Mouse (Mus musculus): Measurements from ENCODE around the gene Fscn2. TPM values are rescaled to one million over a fixed set of nuclear protein-coding genes. Genes with fewer than 3 reads are reported as not detected.
A peak's percentile ranks its signal among the peaks of the same experiment; 100 is the strongest.

The Fscn2 gene
- polyA plus RNA-seq, 1 experiment from 2014 or later: 1.3 TPM

- H3K9me3 ChIP-seq (replicated peaks; ENCODE audit: low read length): no peaks in the 10 kb centered on the region
- no peak for TF ChIP-seq CTCF (IDR thresholded peaks at IDR 0.05; ENCODE audit: low read depth)
- 55% methylated on average over 13 of the region's 13 CpGs for WGBS
- no peaks in the 10 kb centered on the region for H3K27me3 ChIP-seq (ENCODE audit: insufficient read depth, low read length)
- no peaks in the 10 kb centered on the region for H3K36me3 ChIP-seq (ENCODE audit: insufficient read depth, low read length)
- H3K27ac ChIP-seq: peak overlapping the region; percentile 100
- H3K4me1 ChIP-seq (replicated peaks; ENCODE audit: insufficient read depth, low read length): peaks cover 4% of the 10 kb centered on the region
- H3K9ac ChIP-seq (ENCODE audit: low read depth, low read length): no peak overlapping the region
- peak; percentile 65 for DNase-seq (ENCODE audit: low spot score)
- H3K4me2 ChIP-seq (ENCODE audit: low read length): no peak overlapping the region
- ATAC-seq (replicated peaks; ENCODE audit: low FRiP score, low read depth): no peak
- H3K4me3 ChIP-seq (replicated peaks; ENCODE audit: low read depth, low read length): no peak overlapping the region
Measured at GRCm38 (mm10) chr11:120352571-120353290, 8.6 kb upstream of the Fscn2 start.

GRCm38 (mm10) chr11:120353500-120354303, 7.6 kb upstream of the Fscn2 start:
- peak; percentile 34 for ATAC-seq (replicated peaks; ENCODE audit: low FRiP score, low read depth)
- peak overlapping the region; percentile 19; the same call in 1 of the 2 replicates for H3K4me2 ChIP-seq (ENCODE audit: low read length)
- H3K9ac ChIP-seq (ENCODE audit: low read depth, low read length): 0 out of 2 replicates have a peak overlapping the region, but pooled peaks have one; percentile 1
- 23% methylated on average over 26 of the region's 26 CpGs for WGBS
- H3K27me3 ChIP-seq (ENCODE audit: insufficient read depth, low read length): no peaks in the 10 kb centered on the region
- peak overlapping the region; percentile 100; the same call in 1 of the 2 replicates for H3K27ac ChIP-seq
- no peaks in the 10 kb centered on the region for H3K36me3 ChIP-seq (ENCODE audit: insufficient read depth, low read length)
- H3K4me1 ChIP-seq (replicated peaks; ENCODE audit: insufficient read depth, low read length): peaks cover 11% of the 10 kb centered on the region
- H3K4me3 ChIP-seq (replicated peaks; ENCODE audit: low read depth, low read length): no peak overlapping the region
- TF ChIP-seq CTCF (IDR thresholded peaks at IDR 0.05; ENCODE audit: low read depth): peak; percentile 82
- DNase-seq (ENCODE audit: low spot score): peak; percentile 76
- H3K9me3 ChIP-seq (replicated peaks; ENCODE audit: low read length): no peaks in the 10 kb centered on the region

DNA sequence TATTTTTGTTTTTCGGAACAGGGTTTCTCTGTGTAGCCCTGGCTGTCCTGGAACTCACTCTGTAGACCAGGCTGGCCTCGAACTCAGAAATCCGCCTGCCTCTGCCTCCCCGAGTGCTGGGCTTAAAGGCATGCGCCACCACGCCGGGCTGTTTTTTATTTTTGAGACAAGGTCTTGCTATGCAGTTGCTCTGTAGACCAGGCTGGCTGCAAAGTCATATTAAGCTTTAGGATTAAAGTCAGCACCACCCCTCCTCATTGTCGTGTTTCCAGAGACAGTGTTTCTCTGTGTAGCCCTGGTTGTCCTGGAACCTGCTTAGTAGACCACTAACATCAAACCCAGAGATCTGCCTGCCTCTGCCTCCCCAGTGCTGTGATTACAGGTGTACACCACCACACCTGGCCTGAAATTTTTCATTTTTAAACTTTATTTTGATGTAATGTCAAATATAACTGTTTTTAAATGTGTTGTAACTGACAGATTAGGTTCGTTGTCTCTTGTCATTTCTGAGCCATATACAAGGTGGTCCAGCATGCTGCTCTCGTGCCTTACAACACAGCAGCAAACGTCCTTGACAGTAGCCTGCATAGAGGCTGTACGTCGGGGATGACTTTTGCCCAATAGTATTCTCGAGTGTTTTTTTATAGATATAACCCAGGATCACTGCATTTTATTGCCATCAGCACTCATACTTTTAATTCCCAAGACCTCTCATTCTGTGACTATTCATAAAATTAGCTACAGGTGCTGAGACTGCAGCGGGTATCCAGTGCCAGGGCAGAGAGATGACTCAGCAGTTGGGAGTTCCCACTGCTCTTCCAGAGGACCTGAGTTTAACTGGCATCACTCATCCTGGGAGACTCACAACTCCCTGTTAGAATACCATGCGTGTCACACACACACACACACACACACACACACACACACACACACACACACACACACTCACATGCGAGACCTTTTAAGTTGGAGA, 6.7 kb upstream of the Fscn2 start:
- H3K4me2 ChIP-seq (ENCODE audit: low read length): no peak overlapping the region
- H3K4me3 ChIP-seq (replicated peaks; ENCODE audit: low read depth, low read length): no peak overlapping the region
- no peak overlapping the region for H3K9ac ChIP-seq (ENCODE audit: low read depth, low read length)
- no peaks in the 10 kb centered on the region for H3K9me3 ChIP-seq (replicated peaks; ENCODE audit: low read length)
- peaks cover 11% of the 10 kb centered on the region for H3K4me1 ChIP-seq (replicated peaks; ENCODE audit: insufficient read depth, low read length)
- ATAC-seq (replicated peaks; ENCODE audit: low FRiP score, low read depth): no peak
- H3K27ac ChIP-seq: no peak overlapping the region
- WGBS: 83% methylated on average over 16 of the region's 17 CpGs
- DNase-seq (ENCODE audit: low spot score): no peak
- no peaks in the 10 kb centered on the region for H3K36me3 ChIP-seq (ENCODE audit: insufficient read depth, low read length)
- H3K27me3 ChIP-seq (ENCODE audit: insufficient read depth, low read length): no peaks in the 10 kb centered on the region
- no peak for TF ChIP-seq CTCF (IDR thresholded peaks at IDR 0.05; ENCODE audit: low read depth)

- Histone ChIP-seq H3K27ac (no peak overlapping the region), H3K27me3 (ENCODE audit: insufficient read depth, low read length) (no peaks in the 10 kb centered on the region), H3K4me2 (ENCODE audit: low read length) (no peak overlapping the region), H3K36me3 (ENCODE audit: insufficient read depth, low read length) (no peaks in the 10 kb centered on the region), H3K9ac (ENCODE audit: low read depth, low read length) (no peak overlapping the region), H3K4me3 (replicated peaks; ENCODE audit: low read depth, low read length) (no peak overlapping the region), H3K4me1 (replicated peaks; ENCODE audit: insufficient read depth, low read length) (peaks cover 11% of the 10 kb centered on the region), H3K9me3 (replicated peaks; ENCODE audit: low read length) (no peaks in the 10 kb centered on the region)
- DNase-seq (ENCODE audit: low spot score) (peak; percentile 49), ATAC-seq (replicated peaks; ENCODE audit: low FRiP score, low read depth) (no peak)
- 35% methylated on average over 5 of the region's 5 CpGs for WGBS
- TF ChIP-seq CTCF (IDR thresholded peaks at IDR 0.05; ENCODE audit: low read depth): no peak
Measured at GRCm38 (mm10) chr11:120355277-120356039, 5.9 kb upstream of the Fscn2 start.

GRCm38 (mm10) chr11:120356319-120356840, 5.0 kb upstream of the Fscn2 start:
- peaks cover 12% of the 10 kb centered on the region for H3K4me1 ChIP-seq (replicated peaks; ENCODE audit: insufficient read depth, low read length)
- H3K36me3 ChIP-seq (ENCODE audit: insufficient read depth, low read length): no peaks in the 10 kb centered on the region
- DNase-seq (ENCODE audit: low spot score) (no peak), ATAC-seq (replicated peaks; ENCODE audit: low FRiP score, low read depth) (no peak)
- H3K9me3 ChIP-seq (replicated peaks; ENCODE audit: low read length): no peaks in the 10 kb centered on the region
- peak; percentile 48 for TF ChIP-seq CTCF (IDR thresholded peaks at IDR 0.05; ENCODE audit: low read depth)
- H3K4me3 ChIP-seq (replicated peaks; ENCODE audit: low read depth, low read length): no peak overlapping the region
- WGBS: 77% methylated on average over 15 of the region's 15 CpGs
- no peak overlapping the region for H3K27ac ChIP-seq
- H3K27me3 ChIP-seq (ENCODE audit: insufficient read depth, low read length): no peaks in the 10 kb centered on the region
- no peak overlapping the region for H3K9ac ChIP-seq (ENCODE audit: low read depth, low read length)
- no peak overlapping the region for H3K4me2 ChIP-seq (ENCODE audit: low read length)
